Mouse (Mus musculus) gastrocnemius, postnatal 10 days (tissue): ENCODE measurements around the gene Sbno2. TPM values are rescaled to one million over a fixed set of nuclear protein-coding genes. Genes with fewer than 3 reads are reported as not detected.

ENCODE experiments used
- DNase-seq: peaks from one replicate; pipeline ENCODE4 v3.0.0; 2021; ENCODE audit warnings: mixed read lengths
- total RNA-seq, 2 experiments: library from RNA; stranded (reverse); gene quantifications; 2 replicates each; pipeline ENCODE4 v1.2.3; 2021

Gene Sbno2
- total RNA-seq, 2 experiments from 2014 or later, result 7.7 to 11.6 TPM

DNA sequence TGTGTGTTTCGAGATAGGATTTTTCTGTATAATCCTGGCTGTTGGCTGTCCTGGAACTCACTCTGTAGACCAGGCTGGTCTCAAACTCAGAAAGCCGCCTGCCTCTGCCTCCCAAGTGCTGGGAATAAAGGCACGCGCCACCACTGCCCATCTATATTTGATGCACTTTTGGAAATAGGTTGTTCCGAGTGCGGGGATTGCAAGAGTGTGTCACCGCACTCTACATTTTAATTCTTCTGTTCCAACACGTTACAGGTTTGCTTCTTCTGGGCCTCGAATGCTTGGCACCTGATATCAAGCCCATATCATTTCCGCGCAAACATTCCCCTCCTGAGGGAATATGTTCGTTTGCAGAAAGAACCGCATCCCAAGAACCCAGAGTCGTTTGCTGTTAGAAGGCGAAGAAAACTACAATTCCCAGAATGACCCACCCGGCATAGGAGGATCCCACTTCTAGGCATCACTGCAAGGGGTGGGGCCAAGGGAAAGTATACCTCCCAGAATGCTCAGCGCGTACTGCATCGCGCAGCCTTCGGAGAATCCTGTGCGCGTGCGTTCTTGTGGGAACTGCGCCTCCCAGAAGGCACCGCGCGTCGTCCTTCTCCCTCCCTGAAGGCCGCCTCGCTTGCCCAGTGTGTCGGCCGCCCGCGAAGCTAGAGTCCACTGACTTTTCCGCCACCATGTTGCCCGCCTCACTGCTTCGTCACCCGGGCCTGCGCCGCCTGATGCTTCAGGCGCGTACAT lies 36.6 kb upstream of the Sbno2 start:
- DNase-seq, result peak; percentile 89

DNA sequence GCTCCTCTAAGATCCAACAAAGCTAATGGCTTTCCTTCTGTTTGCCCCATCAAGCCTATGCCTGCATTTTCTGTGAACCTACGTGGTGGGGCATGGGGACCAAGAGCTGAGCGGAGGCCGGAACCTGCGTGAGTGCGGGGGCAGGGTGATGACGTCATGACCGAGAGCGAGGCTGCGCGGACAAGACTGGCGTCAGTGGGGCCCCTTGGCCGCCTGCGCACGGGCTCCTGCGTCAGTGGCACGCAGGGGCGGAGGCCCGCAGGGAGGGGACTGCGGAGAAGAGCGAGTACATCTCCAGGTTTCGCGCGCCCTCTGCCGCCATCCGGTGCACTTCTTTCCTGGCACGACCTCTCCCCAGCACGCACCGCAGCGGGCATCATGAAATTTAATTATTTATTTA lies 35.9 kb upstream of the Sbno2 start:
- DNase-seq, result peak; percentile 85

DNA sequence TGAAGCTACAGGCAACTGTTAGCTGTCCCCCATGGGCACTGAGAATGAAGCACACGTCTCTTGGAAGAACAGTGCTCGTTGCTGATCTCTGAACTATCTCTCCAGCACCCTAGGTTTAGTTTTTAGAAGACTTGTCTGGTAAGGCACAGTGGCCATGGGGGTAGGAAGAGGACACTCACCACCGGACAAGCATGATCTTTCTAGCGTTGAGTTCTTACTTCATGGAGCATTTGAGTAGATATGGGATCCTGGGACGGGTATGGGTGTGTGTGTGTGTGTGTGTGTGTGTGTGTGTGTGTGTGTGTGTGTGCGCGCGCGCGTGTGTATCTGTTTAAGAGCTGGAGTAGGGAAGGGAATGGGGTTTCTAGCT lies 35.3 kb upstream of the Sbno2 start, which contains the start of gene Cbarp:
Cbarp (minus strand) TSS at position 170 of the 370 bp plus-strand sequence.
- DNase-seq, result no peak

GRCm38 (mm10) chr10:80139975-80140665 lies 34.7 kb upstream of the Sbno2 start:
- DNase-seq, result no peak

DNA sequence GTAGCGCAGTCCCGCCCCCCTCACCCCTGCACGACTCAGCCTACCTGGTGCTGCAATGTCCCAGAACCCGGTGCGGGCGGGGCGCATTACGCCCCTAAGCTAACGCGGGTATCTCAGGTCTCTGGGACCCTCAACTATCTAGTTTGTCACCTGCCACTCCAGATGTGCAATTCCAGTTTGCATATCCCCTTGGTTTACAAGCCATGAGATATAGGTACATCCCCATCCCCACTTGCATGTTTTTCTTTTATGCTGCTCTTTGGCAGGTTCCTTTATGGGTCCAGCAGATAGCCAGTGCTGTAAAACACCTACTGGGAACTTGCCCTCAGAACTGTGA lies 34.0 kb upstream of the Sbno2 start:
- no peak for DNase-seq

DNA sequence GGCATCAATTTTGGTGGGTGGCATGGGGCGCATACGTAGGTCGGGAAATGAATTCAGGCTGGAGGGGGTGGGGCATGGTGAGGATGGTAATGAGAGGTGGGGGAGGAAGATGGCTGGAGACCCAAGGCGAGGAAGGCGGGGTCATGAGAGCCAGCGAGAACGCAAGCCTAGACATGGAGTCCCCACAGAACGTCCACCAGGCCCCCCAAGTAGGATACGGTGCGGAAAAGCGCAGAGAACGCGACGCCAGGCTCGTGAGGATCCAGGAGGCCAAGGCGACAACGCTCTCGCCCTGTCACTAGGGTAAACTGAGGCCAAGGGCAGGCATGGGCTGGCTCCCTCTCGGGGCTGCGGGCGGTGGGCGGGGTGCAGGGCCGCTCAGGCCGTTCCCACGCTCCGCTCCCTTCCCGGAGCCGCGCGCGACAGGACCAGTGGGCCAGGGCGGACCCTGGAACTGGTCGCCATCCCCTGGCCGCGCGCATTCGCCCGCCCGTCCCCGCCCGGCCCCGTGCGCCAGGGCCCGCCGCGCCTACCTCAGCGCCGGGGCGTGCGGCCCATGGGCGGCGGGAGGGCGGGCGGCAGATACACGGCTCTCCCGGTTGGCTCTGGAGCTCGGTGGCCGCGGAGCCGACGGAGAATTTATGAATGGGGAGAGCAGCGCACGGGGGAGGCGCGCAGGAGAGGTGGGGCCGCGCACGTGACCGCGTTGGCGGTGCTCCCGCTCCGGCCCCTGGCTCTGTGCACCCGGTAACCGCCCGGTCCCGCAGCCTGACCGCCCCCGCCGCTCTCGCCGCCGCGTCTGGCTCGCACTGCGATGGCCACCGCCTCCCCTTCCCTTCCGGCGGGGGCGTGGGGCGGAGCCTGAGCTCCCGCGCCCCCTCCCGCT lies 33.4 kb upstream of the Sbno2 start, which contains the start of gene Atp5d:
Atp5d (plus strand) TSS at position 80 of the 886 bp plus-strand sequence.
- peak; percentile 8 for DNase-seq

- DNase-seq, result peak; percentile 7
Measured at GRCm38 (mm10) chr10:80137626-80138552, 32.5 kb upstream of the Sbno2 start.

GRCm38 (mm10) chr10:80136952-80137625 lies 31.7 kb upstream of the Sbno2 start:
- DNase-seq, result peak; percentile 16

- DNase-seq, result peak; percentile 13
Measured at GRCm38 (mm10) chr10:80136179-80136951, 31.0 kb upstream of the Sbno2 start.

DNA sequence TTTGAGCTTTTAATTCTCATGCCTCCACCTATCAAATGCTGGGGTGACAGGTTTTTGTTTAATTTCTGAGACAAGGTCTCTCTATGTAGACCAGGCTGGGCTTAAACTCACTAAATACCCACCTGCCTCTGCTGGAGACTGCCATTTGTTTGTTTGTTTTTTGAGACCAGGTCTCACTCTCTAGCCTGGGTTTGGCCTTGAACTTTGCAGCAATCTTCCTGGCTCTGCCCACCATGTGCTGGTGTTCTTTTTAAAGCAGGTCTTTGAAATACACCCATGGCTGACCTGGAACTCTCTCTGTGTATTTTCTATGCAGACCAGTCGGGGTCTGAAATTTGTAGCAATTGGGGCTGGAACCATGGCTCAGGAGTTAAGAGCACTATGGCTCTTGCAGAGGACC lies 30.3 kb upstream of the Sbno2 start:
- DNase-seq, result no peak

DNA sequence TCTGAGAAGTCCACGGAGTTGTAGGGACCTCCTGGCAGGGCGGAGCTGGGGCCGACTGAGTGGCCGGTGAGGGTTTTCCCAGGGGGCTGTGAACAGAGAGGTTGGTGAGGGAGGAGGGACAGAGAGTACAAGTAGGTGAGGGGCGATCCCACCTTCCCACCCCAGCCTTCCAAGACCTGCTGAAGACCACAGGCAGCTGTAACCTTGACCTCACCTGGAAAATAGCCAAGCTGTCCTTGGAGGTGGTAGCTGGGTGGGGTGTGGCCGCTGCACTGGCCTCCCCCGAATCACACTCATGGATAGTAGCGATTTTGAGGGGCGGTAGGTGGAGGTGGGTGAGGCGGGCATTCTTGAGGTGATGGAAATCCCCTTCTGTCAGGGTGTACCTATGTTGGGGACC lies 29.8 kb upstream of the Sbno2 start:
- DNase-seq, result no peak

GRCm38 (mm10) chr10:80134421-80134820 lies 29.1 kb upstream of the Sbno2 start:
- peak; percentile 15 for DNase-seq

DNA sequence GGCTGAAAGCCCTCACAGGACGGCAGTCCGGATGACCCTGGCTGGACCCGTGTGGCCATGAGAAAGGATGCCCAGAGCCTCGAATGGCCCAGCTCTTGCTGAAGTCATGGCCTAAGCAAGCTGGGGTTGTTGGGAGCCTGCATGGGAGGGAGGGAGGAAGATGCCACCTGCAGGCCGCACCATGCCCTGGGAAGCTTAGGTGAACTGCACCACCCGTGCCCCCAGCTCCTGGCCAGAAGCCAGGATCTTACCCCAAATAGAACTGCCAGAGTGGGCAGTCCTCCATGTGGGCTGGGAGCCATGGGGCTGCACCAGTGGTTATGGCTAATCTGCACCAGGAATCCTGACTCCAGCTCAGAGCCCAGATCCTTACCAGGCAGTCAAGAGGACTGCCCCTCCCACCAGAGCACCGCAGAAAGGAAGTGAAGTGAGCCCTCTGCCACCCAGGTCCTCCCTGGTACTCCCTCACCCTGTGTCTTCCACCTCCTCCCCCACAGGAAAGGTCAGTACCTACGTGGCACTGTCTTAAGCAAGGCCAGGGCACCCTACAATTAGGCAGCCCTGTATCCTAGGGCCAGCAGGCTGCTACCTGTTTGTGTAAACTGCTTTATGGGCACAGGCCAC lies 28.0 kb upstream of the Sbno2 start:
- DNase-seq, result peak; percentile 55

DNA sequence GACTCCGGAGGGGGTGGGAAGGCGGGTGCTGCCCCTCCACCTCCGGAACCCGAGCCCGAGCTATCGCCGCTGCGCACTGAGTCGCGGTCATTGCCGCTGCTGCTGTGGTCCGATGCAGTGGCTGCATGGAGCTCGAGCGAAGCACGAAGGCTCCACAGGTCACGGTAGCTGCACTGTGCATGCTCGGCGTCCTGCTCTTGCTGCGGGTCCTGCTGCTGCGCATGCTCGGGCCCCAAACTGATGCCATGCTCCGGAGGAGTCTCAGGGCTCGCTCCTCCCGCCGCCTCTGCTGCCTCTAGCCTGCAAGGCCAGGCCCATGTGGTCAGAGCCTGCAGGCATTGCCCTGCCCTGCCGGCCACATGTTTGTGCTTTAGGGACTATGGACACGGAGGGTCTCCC lies 26.6 kb upstream of the Sbno2 start:
- DNase-seq, result no peak

GRCm38 (mm10) chr10:80131316-80131951 lies 26.1 kb upstream of the Sbno2 start:
- no peak for DNase-seq

GRCm38 (mm10) chr10:80130403-80131031 lies 25.1 kb upstream of the Sbno2 start:
- no peak for DNase-seq

GRCm38 (mm10) chr10:80129846-80130245 lies 24.5 kb upstream of the Sbno2 start:
- DNase-seq, result peak; percentile 11

- no peak for DNase-seq
Measured at GRCm38 (mm10) chr10:80127920-80128319, 22.5 kb upstream of the Sbno2 start.
